Mouse (Mus musculus): Measurements from ENCODE around the gene Trim41. TPM values are rescaled to one million over a fixed set of nuclear protein-coding genes. Genes with fewer than 3 reads are reported as not detected.

The Trim41 gene
- total and polyA plus RNA-seq, 2 experiments = 11.4 to 18.2 TPM

GRCm38 (mm10) chr11:48853474-48854180 is 36.5 kb upstream of the Trim41 start:
- TF ChIP-seq POLR2A (IDR thresholded peaks at IDR 0.05; ENCODE audit: extremely low read depth, insufficient read depth, low read length) (no peak), CTCF (IDR thresholded peaks at IDR 0.05; ENCODE audit: low read depth, low read length) (peak; percentile 43)
- H3K9ac ChIP-seq (ENCODE audit: low read depth, low read length) = peak overlapping the region; percentile 69
- no peaks in the 10 kb centered on the region for H3K27me3 ChIP-seq (ENCODE audit: control insufficient read depth, insufficient read depth, low read length)
- DNase-seq (ENCODE audit: extremely low read depth, low read depth, low spot score) = peak; percentile 85
- H3K4me1 ChIP-seq (ENCODE audit: control insufficient read depth, insufficient read depth, low read length) = peaks cover 18% of the 10 kb centered on the region
- H3K27ac ChIP-seq (replicated peaks; ENCODE audit: insufficient read depth, low read depth, low read length) = peak overlapping the region; percentile 70
- H3K36me3 ChIP-seq (ENCODE audit: control insufficient read depth, insufficient read depth, low read length) = no peaks in the 10 kb centered on the region; the same call in 1 of the 2 replicates
- WGBS = 1% methylated on average over 31 of the region's 31 CpGs
- peak overlapping the region; percentile 77 for H3K4me3 ChIP-seq (ENCODE audit: insufficient read depth, low read depth, low read length)
- H3K79me2 ChIP-seq (ENCODE audit: control insufficient read depth, insufficient read depth, low read length) = no peaks in the 10 kb centered on the region

GRCm38 (mm10) chr11:48852624-48853473 is 35.7 kb upstream of the Trim41 start:
- 6% methylated on average over 23 of the region's 23 CpGs for WGBS
- Histone ChIP-seq H3K36me3 (ENCODE audit: control insufficient read depth, insufficient read depth, low read length) (peaks cover under 1% of the 10 kb centered on the region; the same call in 1 of the 2 replicates), H3K4me3 (ENCODE audit: insufficient read depth, low read depth, low read length) (peak overlapping the region; percentile 56), H3K4me1 (ENCODE audit: control insufficient read depth, insufficient read depth, low read length) (peaks cover 17% of the 10 kb centered on the region), H3K27me3 (ENCODE audit: control insufficient read depth, insufficient read depth, low read length) (no peaks in the 10 kb centered on the region), H3K27ac (replicated peaks; ENCODE audit: insufficient read depth, low read depth, low read length) (peak overlapping the region; percentile 70), H3K79me2 (ENCODE audit: control insufficient read depth, insufficient read depth, low read length) (no peaks in the 10 kb centered on the region), H3K9ac (ENCODE audit: low read depth, low read length) (peak overlapping the region; percentile 7; the same call in 1 of the 2 replicates)
- no peak for TF ChIP-seq CTCF (IDR thresholded peaks at IDR 0.05; ENCODE audit: low read depth, low read length)
- TF ChIP-seq POLR2A (IDR thresholded peaks at IDR 0.05; ENCODE audit: extremely low read depth, insufficient read depth, low read length) = no peak
- peak; percentile 75 for DNase-seq (ENCODE audit: extremely low read depth, low read depth, low spot score)

GRCm38 (mm10) chr11:48852190-48852589 is 35.0 kb upstream of the Trim41 start:
- no peaks in the 10 kb centered on the region for H3K27me3 ChIP-seq (ENCODE audit: control insufficient read depth, insufficient read depth, low read length)
- WGBS = 24% methylated on average over 4 of the region's 4 CpGs
- H3K36me3 ChIP-seq (ENCODE audit: control insufficient read depth, insufficient read depth, low read length) = peaks cover 2% of the 10 kb centered on the region; the same call in 1 of the 2 replicates
- H3K4me1 ChIP-seq (ENCODE audit: control insufficient read depth, insufficient read depth, low read length) = peaks cover 17% of the 10 kb centered on the region
- TF ChIP-seq CTCF (IDR thresholded peaks at IDR 0.05; ENCODE audit: low read depth, low read length) = no peak
- H3K4me3 ChIP-seq (ENCODE audit: insufficient read depth, low read depth, low read length) = no peak overlapping the region
- H3K27ac ChIP-seq (replicated peaks; ENCODE audit: insufficient read depth, low read depth, low read length) = peak overlapping the region; percentile 70
- no peak overlapping the region for H3K9ac ChIP-seq (ENCODE audit: low read depth, low read length)
- no peaks in the 10 kb centered on the region for H3K79me2 ChIP-seq (ENCODE audit: control insufficient read depth, insufficient read depth, low read length)
- DNase-seq (ENCODE audit: extremely low read depth, low read depth, low spot score) = peak; percentile 86

GRCm38 (mm10) chr11:48851270-48851995 is 34.3 kb upstream of the Trim41 start:
- no peaks in the 10 kb centered on the region for H3K79me2 ChIP-seq (ENCODE audit: control insufficient read depth, insufficient read depth, low read length)
- no peak overlapping the region for H3K4me3 ChIP-seq (ENCODE audit: insufficient read depth, low read depth, low read length)
- H3K27me3 ChIP-seq (ENCODE audit: control insufficient read depth, insufficient read depth, low read length) = no peaks in the 10 kb centered on the region
- peaks cover 2% of the 10 kb centered on the region; the same call in 1 of the 2 replicates for H3K36me3 ChIP-seq (ENCODE audit: control insufficient read depth, insufficient read depth, low read length)
- TF ChIP-seq POLR2A (IDR thresholded peaks at IDR 0.05; ENCODE audit: extremely low read depth, insufficient read depth, low read length) (no peak), CTCF (IDR thresholded peaks at IDR 0.05; ENCODE audit: low read depth, low read length) (no peak)
- H3K4me1 ChIP-seq (ENCODE audit: control insufficient read depth, insufficient read depth, low read length) = peaks cover 17% of the 10 kb centered on the region
- peak; percentile 45 for DNase-seq (ENCODE audit: extremely low read depth, low read depth, low spot score)
- 68% methylated on average over 4 of the region's 4 CpGs for WGBS
- peak overlapping the region; percentile 20; the same call in 1 of the 2 replicates for H3K27ac ChIP-seq (replicated peaks; ENCODE audit: insufficient read depth, low read depth, low read length)
- no peak overlapping the region for H3K9ac ChIP-seq (ENCODE audit: low read depth, low read length)

- Histone ChIP-seq H3K9ac (ENCODE audit: low read depth, low read length) (no peak overlapping the region), H3K27me3 (ENCODE audit: control insufficient read depth, insufficient read depth, low read length) (no peaks in the 10 kb centered on the region), H3K4me3 (ENCODE audit: insufficient read depth, low read depth, low read length) (no peak overlapping the region), H3K4me1 (ENCODE audit: control insufficient read depth, insufficient read depth, low read length) (peaks cover 17% of the 10 kb centered on the region), H3K27ac (replicated peaks; ENCODE audit: insufficient read depth, low read depth, low read length) (no peak overlapping the region), H3K79me2 (ENCODE audit: control insufficient read depth, insufficient read depth, low read length) (no peaks in the 10 kb centered on the region), H3K36me3 (ENCODE audit: control insufficient read depth, insufficient read depth, low read length) (peaks cover 2% of the 10 kb centered on the region; the same call in 1 of the 2 replicates)
- no peak for DNase-seq (ENCODE audit: extremely low read depth, low read depth, low spot score)
- 60% methylated on average over 2 of the region's 2 CpGs for WGBS
- TF ChIP-seq POLR2A (IDR thresholded peaks at IDR 0.05; ENCODE audit: extremely low read depth, insufficient read depth, low read length) (no peak), CTCF (IDR thresholded peaks at IDR 0.05; ENCODE audit: low read depth, low read length) (no peak)
These were observed 33.1 kb upstream of the Trim41 start for GRCm38 (mm10) chr11:48850240-48850639.

Data from liver, adult 2 months (tissue).